ENCODE assay signal across 9 mouse cellular contexts in the genomic region with DNA sequence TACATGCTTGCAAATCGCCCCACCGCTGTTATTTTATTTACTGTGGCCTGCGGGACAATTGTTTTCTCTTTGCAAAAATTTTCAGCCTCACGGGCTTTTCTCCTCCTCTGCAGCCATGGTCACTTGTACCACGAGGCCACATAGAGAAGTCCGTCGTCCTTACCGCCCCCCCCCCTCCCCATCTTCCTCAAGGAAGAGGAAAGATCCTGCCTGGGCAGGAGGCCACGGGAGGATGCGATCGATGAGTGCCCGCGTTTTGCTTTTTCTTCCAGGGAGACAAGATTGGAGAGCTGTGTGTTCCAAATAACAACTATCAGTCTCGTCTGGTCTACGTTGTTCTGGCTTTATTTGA. TPM values are rescaled to one million over a fixed set of nuclear protein-coding genes. Genes with fewer than 3 reads are reported as not detected.
DNase-seq lines count a peak whose midpoint lies in the region; ATAC-seq and TF ChIP-seq lines count a peak whose summit lies in the region.
"Had no signal": no experiment of that assay in that cellular context is flagged by ENCODE, and none has a peak within 500 bp of the region (broad histone marks: within the 10 kb centered on the region; RNA-seq: fewer than 3 reads in every experiment).

No protein-coding gene starts in this region.

- H3K4me3 ChIP-seq in kidney, postnatal 0 days (replicated peaks; ENCODE audit: low read depth, low read length) = peak overlapping the region; percentile 15
- H3K4me3 ChIP-seq in forebrain, embryonic 10.5 days = peak overlapping the region; percentile 43
- H3K4me3 ChIP-seq in hindbrain, embryonic 16.5 days (ENCODE audit: low read length) = peak overlapping the region; percentile 37
- peak overlapping the region; percentile 36 for H3K4me3 ChIP-seq in midbrain, embryonic 16.5 days (ENCODE audit: low read depth, low read length)

- no peaks in the 10 kb centered on the region for H3K9me3 ChIP-seq in kidney, postnatal 0 days (replicated peaks; ENCODE audit: low read length)
- no peaks in the 10 kb centered on the region for H3K9me3 ChIP-seq in forebrain, embryonic 10.5 days
- H3K9me3 ChIP-seq in hindbrain, embryonic 16.5 days (ENCODE audit: control insufficient read depth, low read length) = no peaks in the 10 kb centered on the region
- no peaks in the 10 kb centered on the region for H3K9me3 ChIP-seq in midbrain, embryonic 16.5 days (replicated peaks; ENCODE audit: control insufficient read depth, low read length, poor library complexity, severe bottlenecking)

- H3K4me2 ChIP-seq in kidney, postnatal 0 days (ENCODE audit: low read length) = peak overlapping the region; percentile 48
- H3K4me2 ChIP-seq in hindbrain, embryonic 16.5 days (ENCODE audit: low read length) = peak overlapping the region; percentile 80
- peak overlapping the region; percentile 74 for H3K4me2 ChIP-seq in midbrain, embryonic 16.5 days (ENCODE audit: low read length)

- peak overlapping the region; percentile 38; the same call in 1 of the 2 replicates for H3K9ac ChIP-seq in kidney, postnatal 0 days (ENCODE audit: low read depth, low read length)
- H3K9ac ChIP-seq in hindbrain, embryonic 16.5 days (ENCODE audit: low read depth, low read length) = peak overlapping the region; percentile 68
- H3K9ac ChIP-seq in midbrain, embryonic 16.5 days (ENCODE audit: low read depth, low read length) = peak overlapping the region; percentile 66

- WGBS in kidney, postnatal 0 days = 23% methylated on average over 15 of the region's 15 CpGs
- 10% methylated on average over 15 of the region's 15 CpGs for WGBS in forebrain, embryonic 10.5 days
- WGBS in hindbrain, embryonic 16.5 days = 10% methylated on average over 14 of the region's 15 CpGs
- 7% methylated on average over 15 of the region's 15 CpGs for WGBS in midbrain, embryonic 16.5 days

- no peak overlapping the region for H3K27ac ChIP-seq in kidney, postnatal 0 days
- H3K27ac ChIP-seq in forebrain, embryonic 10.5 days = peak overlapping the region; percentile 83
- peak overlapping the region; percentile 39; the same call in 1 of the 2 replicates for H3K27ac ChIP-seq in hindbrain, embryonic 16.5 days (ENCODE audit: low read depth, low read length)
- peak overlapping the region; percentile 53 for H3K27ac ChIP-seq in midbrain, embryonic 16.5 days (ENCODE audit: low read length)

- H3K36me3 ChIP-seq in kidney, postnatal 0 days (ENCODE audit: insufficient read depth, low read length) = no peaks in the 10 kb centered on the region
- H3K36me3 ChIP-seq in forebrain, embryonic 10.5 days (replicated peaks) = no peaks in the 10 kb centered on the region
- H3K36me3 ChIP-seq in hindbrain, embryonic 16.5 days (ENCODE audit: control insufficient read depth, insufficient read depth, low read length) = no peaks in the 10 kb centered on the region
- H3K36me3 ChIP-seq in midbrain, embryonic 16.5 days (ENCODE audit: control insufficient read depth, insufficient read depth, low read length) = no peaks in the 10 kb centered on the region

- ATAC-seq in kidney, postnatal 0 days (replicated peaks; ENCODE audit: low FRiP score, low read depth) = no peak
- ATAC-seq in hindbrain, embryonic 16.5 days = peak; percentile 74; the same call in 1 of the 2 replicates
- ATAC-seq in midbrain, embryonic 16.5 days = peak; percentile 65

- TF ChIP-seq CTCF in kidney, postnatal 0 days (IDR thresholded peaks at IDR 0.05; ENCODE audit: low read depth) = no peak

- no peak for DNase-seq in kidney, postnatal 0 days (ENCODE audit: low spot score)
- DNase-seq in kidney, postnatal 25 days = no peak
- DNase-seq in forebrain, embryonic 10.5 days (ENCODE audit: extremely low spot score, low spot score) = no peak
- no peak for DNase-seq in frontal cortex, postnatal 10 days (ENCODE audit: low spot score in 2 of 2)
- DNase-seq in urinary bladder, postnatal 10 days (ENCODE audit: low spot score) = no peak
- DNase-seq in embryo, embryonic 10.5 days (ENCODE audit: low spot score) = no peak
- DNase-seq: layer of hippocampus, adult 9-11 months had no signal

- no peaks in the 10 kb centered on the region for H3K4me1 ChIP-seq in kidney, postnatal 0 days (replicated peaks; ENCODE audit: insufficient read depth, low read length)
- H3K4me1 ChIP-seq in forebrain, embryonic 10.5 days = peaks cover 18% of the 10 kb centered on the region
- peaks cover 10% of the 10 kb centered on the region for H3K4me1 ChIP-seq in hindbrain, embryonic 16.5 days (ENCODE audit: control insufficient read depth, insufficient read depth, low read depth, low read length)
- peaks cover 13% of the 10 kb centered on the region for H3K4me1 ChIP-seq in midbrain, embryonic 16.5 days (ENCODE audit: control insufficient read depth, insufficient read depth, low read length)

- no peaks in the 10 kb centered on the region for H3K27me3 ChIP-seq in kidney, postnatal 0 days (ENCODE audit: insufficient read depth, low read length)
- peaks cover 13% of the 10 kb centered on the region; the same call in 1 of the 2 replicates for H3K27me3 ChIP-seq in forebrain, embryonic 10.5 days (ENCODE audit: poor library complexity, severe bottlenecking)
- no peaks in the 10 kb centered on the region for H3K27me3 ChIP-seq in hindbrain, embryonic 16.5 days (replicated peaks; ENCODE audit: control insufficient read depth, insufficient read depth, low read length)
- H3K27me3 ChIP-seq in midbrain, embryonic 16.5 days (ENCODE audit: control insufficient read depth, insufficient read depth, low read depth, low read length) = no peaks in the 10 kb centered on the region

RNA-seq across cellular contexts. Expression of gene Sox2, which starts 42.2 kb away (rescaled TPM):
- not detected in 2 replicates for polyA plus RNA-seq in kidney, postnatal 0 days (2015; fragmentation: Nextera tagmentation; extraction: Ambion mirVana)
- polyA plus RNA-seq in forebrain, embryonic 10.5 days (2016; fragmentation: Nextera tagmentation; extraction: Ambion mirVana) = 29.2 and 29.3 TPM in 2 replicates
- polyA plus RNA-seq in hindbrain, embryonic 16.5 days (2015; fragmentation: Nextera tagmentation; extraction: Ambion mirVana) = 8.2 and 8.6 TPM in 2 replicates
- polyA plus RNA-seq in midbrain, embryonic 16.5 days (2015; fragmentation: Nextera tagmentation; extraction: Ambion mirVana) = 14.3 and 22.2 TPM in 2 replicates
